Mouse (Mus musculus) limb, embryonic 14.5 days (tissue): Measurements from ENCODE around the gene Olfr521. TPM values are rescaled to one million over a fixed set of nuclear protein-coding genes. Genes with fewer than 3 reads are reported as not detected.

Experiments used
- ATAC-seq: fragments of 200-750 bp; cut with Nextera tagmentation; 2 replicates; pipeline ENCODE4 v1.8.0; 2017; ENCODE audit warnings: low read depth, moderate number of reproducible peaks, moderate TSS enrichment; ENCODE audit not compliant: low FRiP score
- DNase-seq: peaks from one replicate; pipeline ENCODE4 v3.0.0-alpha.2; 2015; ENCODE audit warnings: low spot score
- H3K27ac ChIP-seq: fragments of 300-500 bp; sonication (generic); replicated peaks from 2 replicates; pipeline ENCODE4 v1.5.1; 2014; ENCODE audit warnings: low read depth, mild to moderate bottlenecking, low read length, moderate library complexity, mixed read lengths
- H3K27me3 ChIP-seq: fragments of 300-500 bp; sonication (generic); 2 replicates; pipeline ENCODE4 v1.6.1; 2014; ENCODE audit warnings: low read length, mixed read lengths; ENCODE audit not compliant: control insufficient read depth, insufficient read depth
- H3K36me3 ChIP-seq: fragments of 300-500 bp; sonication (generic); 2 replicates; pipeline ENCODE4 v1.6.1; 2014; ENCODE audit warnings: mild to moderate bottlenecking, low read length, moderate library complexity, mixed read lengths; ENCODE audit not compliant: control insufficient read depth, insufficient read depth
- H3K4me1 ChIP-seq: fragments of 300-500 bp; sonication (generic); 2 replicates; pipeline ENCODE4 v1.6.1; 2014; ENCODE audit warnings: antibody characterized with exemption, low read length, mixed read lengths; ENCODE audit not compliant: control insufficient read depth, insufficient read depth
- H3K4me2 ChIP-seq: fragments of 300-500 bp; sonication (generic); replicated peaks from 2 replicates; pipeline ENCODE4 v1.6.1; 2014; ENCODE audit warnings: low read depth, mild to moderate bottlenecking, low read length, moderate library complexity; ENCODE audit not compliant: severe bottlenecking
- H3K4me3 ChIP-seq: fragments of 300-500 bp; sonication (generic); replicated peaks from 2 replicates; pipeline ENCODE4 v1.5.1; 2014; ENCODE audit warnings: low read length
- H3K9ac ChIP-seq: fragments of 300-500 bp; sonication (generic); 2 replicates; pipeline ENCODE4 v1.6.1; 2014; ENCODE audit warnings: mild to moderate bottlenecking, low read depth, low read length, moderate library complexity; ENCODE audit not compliant: severe bottlenecking
- H3K9me3 ChIP-seq: fragments of 300-500 bp; sonication (generic); 2 replicates; pipeline ENCODE4 v1.6.1; 2016; ENCODE audit warnings: low read length; ENCODE audit not compliant: control insufficient read depth
- POLR2A ChIP-seq: fragments of 200-500 bp; IDR thresholded peaks from 2 replicates; pipeline ENCODE4 v1.8.0; 2012; ENCODE audit warnings: inconsistent platforms, mild to moderate bottlenecking, moderate library complexity, borderline replicate concordance; ENCODE audit not compliant: insufficient read depth, insufficient read length; ENCODE audit errors: extremely low read depth
- WGBS: fragments of 180-500 bp; shearing (Covaris S2); extraction: QIAGEN DNeasy Blood & Tissue Kit; methylation state at CpG from one replicate; pipeline ENCODE4 v1.1.7; 2014; 5-methylcytosine and 5-hydroxymethylcytosine counted together
- polyA plus RNA-seq, 2 experiments: library from polyadenylated mRNA; depleted of rRNA in 1 of 2; stranded (reverse) in 1 of 2; unstranded in 1 of 2; fragments of >200 nt; fragmentation: Nextera tagmentation in 1 of 2; extraction: Ambion mirVana in 1 of 2; gene quantifications; 2 replicates each; pipeline versions ENCODE4 v1.2.1 to v1.2.3; 2012 to 2014

Gene Olfr521
- polyA plus RNA-seq, 2 experiments: not detected

DNA sequence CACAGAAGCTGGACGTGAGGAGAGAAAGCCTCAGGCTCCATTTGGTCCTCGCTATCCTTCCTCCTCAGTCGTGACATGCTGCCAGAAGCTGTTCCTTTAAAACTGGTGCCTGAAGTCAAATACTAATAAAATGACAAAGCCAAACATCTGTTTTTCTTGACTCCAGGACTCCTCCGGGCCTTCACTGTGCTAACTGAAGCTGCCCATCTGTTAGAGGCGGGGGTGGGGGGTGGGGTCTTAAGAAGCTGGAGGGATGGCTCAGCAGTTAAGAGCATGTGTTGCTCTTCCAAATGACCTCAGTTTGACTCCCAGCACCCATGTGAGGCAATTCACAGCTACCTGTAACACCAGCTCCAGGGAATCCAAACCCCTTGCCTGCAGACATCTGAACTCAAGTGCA lies 25.3 kb downstream of the Olfr521 start:
- Histone ChIP-seq H3K4me2 (no peak overlapping the region), H3K27ac (no peak overlapping the region), H3K9me3 (no peaks in the 10 kb centered on the region), H3K4me1 (peaks cover 16% of the 10 kb centered on the region), H3K36me3 (no peaks in the 10 kb centered on the region), H3K27me3 (no peaks in the 10 kb centered on the region), H3K9ac (no peak overlapping the region), H3K4me3 (no peak overlapping the region)
- peak; percentile 59 for DNase-seq
- ATAC-seq: peak; percentile 75
- TF ChIP-seq POLR2A: no peak
- WGBS: 2% methylated on average over 5 of the region's 5 CpGs

- Histone ChIP-seq H3K4me2 (no peak overlapping the region), H3K36me3 (no peaks in the 10 kb centered on the region), H3K27ac (no peak overlapping the region), H3K4me1 (peaks cover 23% of the 10 kb centered on the region), H3K27me3 (no peaks in the 10 kb centered on the region), H3K4me3 (no peak overlapping the region), H3K9me3 (no peaks in the 10 kb centered on the region), H3K9ac (no peak overlapping the region)
- DNase-seq: no peak
- TF ChIP-seq POLR2A: no peak
- 61% methylated on average over 10 of the region's 10 CpGs for WGBS
- ATAC-seq: no peak
Measured at GRCm38 (mm10) chr7:99790816-99791215, 27.5 kb downstream of the Olfr521 start.

DNA sequence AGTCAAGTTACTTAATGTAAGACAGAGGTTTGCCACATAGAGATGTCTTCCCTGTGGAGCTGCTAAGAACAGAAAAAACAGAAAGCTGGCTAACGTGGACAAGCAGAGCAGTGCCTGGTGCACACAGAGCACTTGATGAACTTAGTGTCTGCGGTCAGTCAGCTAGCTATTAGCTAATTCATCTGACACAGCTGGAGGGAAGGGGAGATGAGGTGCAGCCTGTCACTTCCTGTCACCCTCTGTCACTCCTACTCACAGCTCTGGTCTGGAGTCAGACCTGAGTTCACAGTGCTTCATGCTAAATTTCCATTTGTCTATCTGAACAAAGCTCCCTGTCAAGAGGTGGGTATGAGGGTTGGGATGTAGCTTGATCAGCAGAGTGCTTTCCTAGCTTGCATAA lies 30.8 kb downstream of the Olfr521 start:
- Histone ChIP-seq H3K9me3 (no peaks in the 10 kb centered on the region), H3K27me3 (0 out of 2 replicates have a peak, but pooled peaks cover 5% of the 10 kb centered on the region), H3K9ac (no peak overlapping the region), H3K4me3 (no peak overlapping the region), H3K4me2 (no peak overlapping the region), H3K27ac (no peak overlapping the region), H3K36me3 (no peaks in the 10 kb centered on the region), H3K4me1 (peaks cover 16% of the 10 kb centered on the region)
- 50% methylated on average over 2 of the region's 2 CpGs for WGBS
- DNase-seq (no peak), ATAC-seq (no peak)
- no peak for TF ChIP-seq POLR2A

- ATAC-seq (no peak), DNase-seq (peak; percentile 9)
- H3K4me1 ChIP-seq: peaks cover 14% of the 10 kb centered on the region
- 0 out of 2 replicates have a peak, but pooled peaks cover 5% of the 10 kb centered on the region for H3K27me3 ChIP-seq
- H3K9ac ChIP-seq: no peak overlapping the region
- H3K27ac ChIP-seq: no peak overlapping the region
- TF ChIP-seq POLR2A: no peak
- H3K36me3 ChIP-seq: no peaks in the 10 kb centered on the region
- no peak overlapping the region for H3K4me3 ChIP-seq
- H3K9me3 ChIP-seq: no peaks in the 10 kb centered on the region
- 9% methylated on average over 17 of the region's 17 CpGs for WGBS
- 0 out of 2 replicates have a peak overlapping the region, but pooled peaks have one; percentile 15 for H3K4me2 ChIP-seq
Measured at GRCm38 (mm10) chr7:99795192-99795981, 32.1 kb downstream of the Olfr521 start.

DNA sequence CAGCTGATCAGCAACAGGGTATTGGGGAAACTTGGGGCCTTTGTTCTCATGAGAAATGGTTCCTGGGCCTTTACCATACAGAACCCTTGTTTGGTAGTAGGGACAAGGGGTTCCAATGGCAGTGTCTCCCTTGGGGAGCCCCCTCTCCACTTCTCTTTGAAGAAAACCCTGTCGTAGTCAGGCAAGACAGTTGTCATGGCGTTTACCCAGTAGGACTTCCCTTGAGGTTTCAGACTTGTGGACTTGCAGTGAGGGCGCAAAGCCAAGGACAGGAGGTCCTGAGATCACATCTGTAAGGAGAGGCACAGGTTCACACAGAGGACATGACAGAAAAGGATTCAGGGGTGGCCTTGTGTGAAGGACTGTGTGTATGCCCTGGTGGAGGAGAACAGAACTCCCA lies 33.2 kb downstream of the Olfr521 start:
- 61% methylated on average over 3 of the region's 3 CpGs for WGBS
- no peak for DNase-seq
- no peak for TF ChIP-seq POLR2A
- H3K36me3 ChIP-seq: no peaks in the 10 kb centered on the region
- no peak overlapping the region for H3K4me3 ChIP-seq
- no peaks in the 10 kb centered on the region for H3K9me3 ChIP-seq
- no peak overlapping the region for H3K9ac ChIP-seq
- peaks cover 14% of the 10 kb centered on the region for H3K4me1 ChIP-seq
- H3K4me2 ChIP-seq: no peak overlapping the region
- no peak overlapping the region for H3K27ac ChIP-seq
- H3K27me3 ChIP-seq: 0 out of 2 replicates have a peak, but pooled peaks cover 5% of the 10 kb centered on the region
- ATAC-seq: no peak

DNA sequence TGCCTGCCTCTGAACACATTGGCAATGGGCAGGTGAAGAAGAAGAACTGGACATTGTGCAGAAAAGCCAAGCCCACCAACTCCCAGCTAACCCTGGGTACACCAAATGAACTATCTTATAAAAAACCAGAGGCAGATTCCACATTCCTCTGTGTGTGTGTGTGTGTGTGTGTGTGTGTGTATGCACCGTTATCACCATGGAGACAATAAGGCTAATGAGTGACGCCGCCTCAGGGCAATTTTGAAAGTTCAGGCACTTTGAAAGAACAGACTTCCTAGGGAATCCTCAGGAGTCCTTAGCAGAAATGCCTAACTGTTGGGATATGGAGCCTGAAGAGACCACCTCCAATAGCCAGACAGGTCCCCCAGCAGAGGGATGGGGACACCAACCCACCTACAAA lies 34.0 kb downstream of the Olfr521 start:
- H3K9me3 ChIP-seq: no peaks in the 10 kb centered on the region
- DNase-seq (no peak), ATAC-seq (no peak)
- H3K9ac ChIP-seq: no peak overlapping the region
- H3K4me2 ChIP-seq: no peak overlapping the region
- no peak overlapping the region for H3K4me3 ChIP-seq
- H3K27me3 ChIP-seq: 0 out of 2 replicates have a peak, but pooled peaks cover 5% of the 10 kb centered on the region
- 78% methylated on average over 3 of the region's 3 CpGs for WGBS
- H3K4me1 ChIP-seq: peaks cover 14% of the 10 kb centered on the region
- H3K27ac ChIP-seq: no peak overlapping the region
- no peaks in the 10 kb centered on the region for H3K36me3 ChIP-seq
- TF ChIP-seq POLR2A: no peak
